Mouse (Mus musculus): ENCODE results near the gene Sms.

Gene Sms

DNA sequence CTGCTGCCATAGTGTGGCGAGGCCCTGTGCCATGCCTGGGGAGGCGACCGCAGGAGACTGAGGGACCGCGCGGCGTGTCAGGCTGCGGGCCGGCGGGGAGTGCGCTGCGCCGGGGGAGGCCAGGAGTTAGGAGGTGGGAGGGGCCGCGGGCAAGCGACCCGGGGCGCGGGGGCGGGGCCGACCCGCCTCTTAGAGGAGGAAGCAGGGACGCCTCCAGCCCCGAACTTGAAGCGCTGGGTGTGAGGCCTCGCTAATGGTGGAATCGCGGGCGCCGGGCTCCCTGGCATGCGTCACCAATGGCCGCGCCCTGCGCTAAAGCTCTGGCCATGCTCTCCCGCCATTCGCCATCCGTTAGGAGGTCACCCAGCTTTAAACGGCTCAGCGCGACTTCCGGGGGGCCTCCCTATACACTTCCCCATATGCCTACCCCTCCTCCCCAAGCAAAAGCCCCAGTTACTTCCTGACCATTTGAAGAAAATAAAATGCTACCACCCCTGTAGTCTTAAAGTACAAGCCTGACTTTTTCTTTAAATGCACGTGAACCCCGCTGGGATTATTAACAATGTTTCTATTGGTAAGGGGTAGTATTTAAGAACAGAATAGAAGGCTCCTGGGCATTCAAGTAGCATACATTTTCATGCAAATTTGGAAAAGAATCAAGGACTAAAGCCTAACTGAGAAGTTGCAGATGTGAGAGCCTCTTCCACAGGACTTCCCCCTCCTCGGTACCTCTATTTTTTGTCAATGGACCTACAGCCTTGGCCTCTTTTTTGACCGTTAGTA, at the start of gene Sms:
TSS of gene Sms (minus strand) at position 344 of the 783 bp plus-strand sequence.
- in situ Hi-C loops (cut with MboI; ENCODE audit: low sequenced_read_pairs), result loop anchor here (25.0 kb wide), 1 partner anchor 95 kb away; the partner anchor contains the start of gene Mbtps2

DNA sequence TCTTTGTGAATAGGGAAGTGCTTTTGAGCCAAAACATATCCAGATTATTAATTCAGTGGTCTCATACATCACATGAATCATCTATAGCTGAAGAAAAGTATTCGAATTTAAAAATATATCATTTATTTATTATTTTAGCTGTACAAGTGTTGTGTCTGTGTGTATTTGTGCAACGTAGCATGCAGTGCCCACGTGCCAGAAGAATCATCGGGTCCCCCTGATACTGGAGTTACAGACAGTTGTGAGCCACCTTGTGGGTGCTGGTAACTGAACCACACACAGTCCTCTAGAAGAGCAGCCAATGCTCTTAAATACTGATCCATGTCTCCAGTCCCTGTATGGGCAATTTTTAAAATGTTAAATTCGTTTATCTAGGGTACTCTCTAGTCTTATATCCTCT, 14.3 kb upstream of the Sms start:
- in situ Hi-C loops (cut with MboI; ENCODE audit: low sequenced_read_pairs), result no loop called here

DNA sequence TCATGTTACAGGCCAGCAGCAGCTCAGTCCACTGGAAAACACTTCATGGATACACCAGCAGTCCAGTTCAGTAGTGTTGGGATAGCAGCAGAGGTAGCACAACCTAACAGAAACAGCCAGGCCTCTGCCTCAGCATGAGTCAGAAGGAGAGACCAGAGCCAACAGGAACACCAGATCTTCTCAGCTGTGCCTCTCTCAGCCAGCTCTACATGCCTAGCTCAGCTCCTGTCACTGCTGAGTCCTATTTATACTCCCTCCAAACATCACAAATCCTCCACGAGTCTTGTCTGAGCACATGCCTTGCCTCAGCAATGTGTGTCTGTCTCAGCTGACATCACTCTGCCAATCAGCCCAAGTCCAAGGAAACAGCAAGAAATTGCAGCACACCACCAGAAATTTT, 12.4 kb upstream of the Sms start:
- in situ Hi-C loops (cut with MboI; ENCODE audit: low sequenced_read_pairs), result no loop called here

DNA sequence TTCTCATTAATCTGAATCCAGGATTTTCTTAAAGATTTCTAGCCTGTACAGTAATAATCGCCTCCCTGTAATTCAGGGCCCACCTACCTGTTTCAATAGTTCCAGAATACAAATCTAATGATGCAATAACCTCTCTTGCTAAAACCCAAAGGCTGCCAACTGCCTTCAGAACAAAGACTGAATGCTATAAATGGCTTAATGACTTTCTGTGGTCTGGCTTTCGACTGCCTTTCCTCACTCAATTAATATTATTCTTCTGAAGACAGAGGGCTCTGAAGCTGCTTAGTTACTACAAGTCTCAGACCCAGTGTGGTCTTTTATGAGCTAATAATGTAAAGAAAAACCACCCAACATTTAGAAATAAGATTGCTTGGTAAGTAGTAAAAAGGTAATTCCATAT, 9.8 kb upstream of the Sms start:
- in situ Hi-C loops (cut with MboI; ENCODE audit: low sequenced_read_pairs), result no loop called here

DNA sequence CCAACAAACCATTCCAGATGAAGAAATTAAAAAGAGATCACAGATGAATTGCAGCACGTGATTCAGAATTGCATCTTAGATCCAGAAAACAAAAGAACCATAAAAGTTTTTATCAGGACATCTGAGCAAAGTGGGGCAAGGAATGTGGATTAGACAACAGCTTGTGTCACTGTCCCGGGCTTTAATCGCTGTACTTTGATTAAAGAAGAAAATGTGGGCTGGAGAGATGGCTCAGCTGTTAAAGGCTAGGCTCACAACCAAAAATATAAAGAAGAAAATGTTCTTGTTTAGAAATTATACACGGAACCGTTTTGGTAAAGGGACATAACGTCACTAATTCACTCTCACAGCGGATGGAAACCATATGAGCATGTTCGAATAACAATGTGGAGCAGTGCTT, 7.9 kb upstream of the Sms start:
- in situ Hi-C loops (cut with MboI; ENCODE audit: low sequenced_read_pairs), result no loop called here

DNA sequence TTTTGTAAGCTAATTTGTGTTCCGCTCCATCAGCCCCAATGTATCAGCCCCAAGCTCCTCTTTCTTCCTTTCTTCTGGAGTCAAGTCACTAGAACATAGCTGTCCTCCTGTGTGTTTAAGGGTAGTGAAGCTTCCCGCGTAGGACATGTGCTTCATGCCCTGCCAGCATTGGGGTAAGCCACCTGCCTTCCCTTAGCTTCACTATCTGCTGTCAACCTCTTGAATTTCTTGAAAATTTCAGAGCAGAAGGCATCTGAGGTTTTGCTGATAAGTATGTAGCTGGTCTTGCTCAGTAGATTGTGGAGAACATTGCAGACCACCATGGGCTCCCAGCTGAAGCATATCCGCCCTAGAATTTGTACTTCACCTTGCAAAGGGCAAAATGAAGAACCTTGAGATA, 1.1 kb upstream of the Sms start:
- in situ Hi-C loops (cut with MboI; ENCODE audit: low sequenced_read_pairs), result loop anchor here (25.0 kb wide), 1 partner anchor 94 kb away; the partner anchor contains the start of gene Mbtps2

DNA sequence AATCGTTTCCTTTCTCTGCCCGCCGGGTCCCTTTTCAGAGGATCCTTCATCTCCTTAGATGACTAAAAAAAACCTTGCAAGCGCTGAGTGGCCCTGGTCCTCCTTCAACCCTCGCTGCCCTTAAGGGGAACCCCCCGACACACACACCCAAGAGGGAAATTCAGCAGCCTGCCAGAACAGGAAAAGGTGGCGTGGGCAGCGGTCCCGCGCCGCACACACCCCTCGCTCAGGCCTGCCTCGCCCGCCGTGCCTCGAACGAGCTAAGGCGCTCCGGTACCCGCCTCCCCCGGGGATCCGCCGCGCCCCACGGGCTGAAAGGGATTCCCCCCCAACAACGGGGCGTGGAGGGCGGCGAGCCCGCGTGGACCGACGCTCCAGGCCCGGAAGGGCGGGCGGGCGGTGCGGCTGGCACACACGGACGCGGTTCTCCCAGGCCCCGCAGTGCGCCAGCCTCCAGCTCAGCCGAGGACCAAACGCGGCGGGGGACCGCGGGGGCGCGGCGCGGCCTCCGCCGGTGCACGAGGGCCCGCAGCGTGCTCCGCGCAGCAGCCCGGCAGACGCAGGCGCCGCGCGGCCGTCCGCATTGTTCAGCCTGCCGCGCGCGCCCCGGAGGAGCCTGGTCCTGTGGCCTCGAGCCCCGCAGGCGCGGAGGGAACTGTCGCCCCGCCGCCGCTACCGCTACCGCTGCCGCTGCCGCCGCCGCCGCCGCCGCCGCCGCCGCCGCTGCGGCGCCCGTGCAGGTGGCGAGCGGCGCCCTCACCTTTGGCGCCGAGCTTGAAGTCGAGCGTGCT, 747 bp downstream of the Sms start:
- in situ Hi-C loops (cut with MboI; ENCODE audit: low sequenced_read_pairs), result loop anchor here (25.0 kb wide), 1 partner anchor 96 kb away; the partner anchor contains the start of gene Mbtps2

DNA sequence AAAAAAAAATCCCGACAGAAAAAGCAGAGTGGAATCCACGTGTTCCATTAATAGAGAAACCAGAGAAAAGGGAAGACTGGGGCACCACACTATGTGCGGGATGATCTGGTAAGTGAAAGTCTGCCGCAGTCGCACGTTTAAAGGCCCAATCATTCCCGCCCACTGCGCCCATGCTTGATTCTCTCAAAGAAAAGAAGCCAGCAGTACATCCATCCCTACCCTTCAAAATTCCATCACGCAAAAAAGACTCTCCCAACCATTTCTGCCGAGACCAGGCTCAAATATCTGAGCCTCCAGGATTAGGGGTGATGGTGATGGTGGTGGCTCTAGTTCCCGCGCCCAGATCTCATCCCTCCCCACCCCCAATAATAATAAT, 1.3 kb downstream of the Sms start:
- in situ Hi-C loops (cut with MboI; ENCODE audit: low sequenced_read_pairs), result loop anchor here (25.0 kb wide), 1 partner anchor 97 kb away; the partner anchor contains the start of gene Mbtps2

DNA sequence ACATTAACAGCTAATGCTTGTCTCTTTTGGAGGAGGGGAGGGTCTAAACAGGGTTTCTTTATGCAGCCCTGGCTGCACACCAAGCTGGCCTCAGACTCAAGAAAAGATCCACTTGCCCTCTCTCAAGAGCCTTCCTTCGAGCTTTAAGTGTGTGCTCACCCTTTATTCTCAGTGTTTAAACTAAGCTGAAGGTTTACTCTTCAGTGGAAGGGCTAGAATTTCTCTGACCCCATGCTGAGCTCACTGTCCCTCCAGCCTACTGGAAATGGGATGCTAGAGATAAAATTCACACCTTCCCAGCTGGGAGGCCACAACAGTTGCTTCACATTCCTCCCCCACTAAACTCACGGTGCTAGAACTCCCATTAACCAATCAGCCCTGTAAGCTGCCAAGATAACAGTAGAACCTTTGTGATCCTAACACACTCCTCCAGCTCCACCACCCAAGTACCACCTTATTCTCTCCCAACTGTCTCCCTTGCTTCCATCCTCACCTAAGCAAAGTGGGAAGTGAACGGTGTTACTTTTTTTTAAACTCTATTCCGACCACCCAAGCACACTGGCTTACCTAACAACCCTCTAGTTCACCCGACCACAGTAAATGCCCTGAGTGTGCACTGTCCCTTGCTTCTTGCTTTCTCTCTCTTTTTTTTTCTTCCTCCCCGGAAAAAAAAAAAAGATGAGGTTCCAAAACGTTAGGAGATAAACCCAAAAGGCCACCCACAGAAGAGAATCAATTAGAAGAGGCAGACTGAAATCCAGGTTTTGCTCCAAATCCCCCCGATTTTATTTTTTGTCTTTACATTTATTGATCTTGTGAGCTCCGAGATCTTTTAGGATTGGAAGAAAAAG, 2.0 kb downstream of the Sms start:
- in situ Hi-C loops (cut with MboI; ENCODE audit: low sequenced_read_pairs), result loop anchor here (25.0 kb wide), 1 partner anchor 97 kb away; the partner anchor contains the start of gene Mbtps2

DNA sequence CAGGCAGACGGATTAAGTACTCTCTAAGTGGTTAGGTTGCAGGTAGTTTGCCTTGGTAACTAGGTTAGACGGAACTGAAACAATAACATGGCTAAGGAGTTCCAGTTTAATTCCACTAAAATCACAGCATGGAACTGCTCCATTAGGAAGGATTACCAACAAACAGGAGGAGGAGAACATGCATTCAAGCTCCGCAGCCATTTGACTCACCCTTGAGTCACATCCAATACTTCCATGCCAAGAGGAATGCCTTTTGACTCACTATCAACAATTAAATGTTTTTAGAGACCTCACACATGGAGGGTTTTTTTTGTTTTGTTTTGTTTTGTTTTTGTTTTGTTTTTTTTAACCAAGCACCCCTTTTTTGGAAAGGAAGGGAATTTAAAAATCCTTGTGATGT, 3.3 kb downstream of the Sms start:
- in situ Hi-C loops (cut with MboI; ENCODE audit: low sequenced_read_pairs), result loop anchor here (25.0 kb wide), 1 partner anchor 98 kb away; the partner anchor contains the start of gene Mbtps2

DNA sequence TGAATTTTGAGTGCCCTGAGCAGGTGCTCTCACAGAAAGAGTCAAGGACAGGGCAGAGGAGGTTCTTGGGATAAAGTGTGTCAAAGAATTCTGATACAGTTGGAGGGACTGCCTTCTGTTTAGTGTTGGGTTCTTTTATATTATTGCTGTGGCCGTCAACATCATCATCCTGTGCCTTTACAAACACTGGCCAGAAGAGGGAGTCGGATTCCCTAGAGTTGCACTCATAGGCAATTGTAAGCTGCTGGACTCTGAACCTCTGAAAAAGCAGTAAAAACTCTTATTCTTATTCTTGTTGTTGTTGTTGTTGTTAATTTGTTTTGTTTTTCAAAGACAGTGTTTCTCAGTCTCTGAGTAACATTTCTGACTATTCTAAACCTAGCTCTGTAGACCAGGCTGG, 5.3 kb downstream of the Sms start:
- in situ Hi-C loops (cut with MboI; ENCODE audit: low sequenced_read_pairs), result loop anchor here (25.0 kb wide), 1 partner anchor 101 kb away; the partner anchor contains the start of gene Mbtps2

DNA sequence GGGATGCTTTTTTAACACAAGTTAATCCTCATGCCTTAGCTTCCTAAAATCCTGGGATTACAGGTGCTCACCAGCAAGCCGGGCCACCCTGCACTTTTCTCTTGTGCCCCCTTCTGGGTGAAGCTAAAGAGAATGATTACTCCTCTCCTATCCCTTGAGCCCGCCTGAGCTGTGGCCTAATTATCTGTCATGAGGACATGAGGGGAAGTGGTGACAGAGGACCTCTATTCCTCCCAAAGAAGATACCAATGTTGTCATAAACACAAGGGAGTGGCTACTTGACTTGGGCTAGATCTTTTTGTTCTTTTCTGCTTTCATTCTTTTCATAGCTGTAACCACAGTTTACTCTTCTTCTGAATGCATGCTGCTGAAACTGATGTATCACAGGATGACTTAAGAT, 9.2 kb downstream of the Sms start:
- in situ Hi-C loops (cut with MboI; ENCODE audit: low sequenced_read_pairs), result loop anchor here (25.0 kb wide), 1 partner anchor 104 kb away; the partner anchor contains the start of gene Mbtps2

DNA sequence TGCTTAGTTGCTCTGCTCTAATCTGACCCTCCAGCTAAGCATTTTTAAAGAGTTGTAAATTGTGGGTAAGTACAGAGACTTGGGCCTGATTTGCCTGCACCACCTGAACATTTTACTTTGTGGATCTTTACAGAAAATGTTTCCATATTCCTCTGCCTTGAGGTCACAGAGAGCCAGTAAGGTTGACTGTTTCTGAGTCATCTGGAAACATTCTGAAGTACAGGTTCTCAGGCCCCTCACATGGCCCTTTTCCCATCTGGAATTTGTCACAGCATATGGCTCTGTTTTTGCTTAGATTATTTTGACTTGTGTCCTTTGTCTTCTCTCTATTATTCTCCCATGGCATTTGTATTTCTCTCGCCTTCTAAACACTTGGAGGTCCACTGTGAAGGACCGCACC, 10.2 kb downstream of the Sms start:
- in situ Hi-C loops (cut with MboI; ENCODE audit: low sequenced_read_pairs), result loop anchor here (25.0 kb wide), 1 partner anchor 105 kb away; the partner anchor contains the start of gene Mbtps2

DNA sequence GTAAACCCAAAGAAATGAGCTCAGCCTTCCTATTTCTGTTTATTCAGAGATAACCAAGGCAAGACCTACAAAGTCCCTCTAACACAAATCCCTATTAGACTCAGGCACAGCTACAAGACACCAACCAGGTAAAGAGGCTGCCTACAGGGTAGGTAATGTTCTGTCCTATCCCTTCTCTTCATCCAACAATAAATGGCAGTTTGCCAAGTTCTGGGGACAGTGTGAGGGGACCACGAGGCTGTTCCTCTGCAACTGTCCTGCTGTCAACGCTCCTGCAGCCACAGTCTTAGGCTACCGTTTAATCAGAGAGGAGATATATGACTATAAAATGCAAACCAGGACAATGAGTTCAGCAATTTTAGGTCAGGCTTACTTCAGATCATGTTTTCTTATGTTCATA, 14.8 kb downstream of the Sms start:
- in situ Hi-C loops (cut with MboI; ENCODE audit: low sequenced_read_pairs), result loop anchor here (25.0 kb wide), 1 partner anchor 110 kb away; the partner anchor contains the start of gene Mbtps2

DNA sequence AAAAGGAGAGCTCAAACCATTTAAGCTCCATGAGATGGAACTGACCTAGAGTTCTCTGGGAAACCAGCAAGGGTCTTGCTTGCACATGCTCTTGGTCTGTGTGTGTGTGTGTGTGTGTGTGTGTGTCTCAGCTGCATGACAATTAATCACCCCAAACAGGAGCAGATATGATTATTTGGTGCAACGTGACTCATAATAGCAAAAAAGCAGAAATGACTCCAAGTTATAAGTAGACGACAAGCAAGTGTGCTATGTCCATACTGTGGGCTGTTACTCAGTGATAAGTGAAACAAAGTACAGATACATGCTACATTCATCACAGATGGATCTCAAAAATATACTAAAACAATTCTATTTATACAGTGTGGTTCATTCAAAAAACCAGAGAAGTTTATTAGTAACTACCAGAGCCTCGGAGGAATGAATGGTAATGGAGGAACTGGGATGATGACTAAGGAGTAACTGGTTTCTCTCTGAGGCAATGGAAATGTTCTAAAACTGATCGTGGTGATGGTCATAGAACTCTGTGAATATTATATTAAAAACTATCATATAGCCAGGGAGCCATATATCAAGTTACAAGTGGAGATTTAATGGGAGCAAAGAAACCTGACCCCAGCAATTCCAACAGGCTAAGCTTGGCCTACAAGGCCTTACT, 15.8 kb downstream of the Sms start:
- in situ Hi-C loops (cut with MboI; ENCODE audit: low sequenced_read_pairs), result loop anchor here (25.0 kb wide), 1 partner anchor 111 kb away; the partner anchor contains the start of gene Mbtps2

DNA sequence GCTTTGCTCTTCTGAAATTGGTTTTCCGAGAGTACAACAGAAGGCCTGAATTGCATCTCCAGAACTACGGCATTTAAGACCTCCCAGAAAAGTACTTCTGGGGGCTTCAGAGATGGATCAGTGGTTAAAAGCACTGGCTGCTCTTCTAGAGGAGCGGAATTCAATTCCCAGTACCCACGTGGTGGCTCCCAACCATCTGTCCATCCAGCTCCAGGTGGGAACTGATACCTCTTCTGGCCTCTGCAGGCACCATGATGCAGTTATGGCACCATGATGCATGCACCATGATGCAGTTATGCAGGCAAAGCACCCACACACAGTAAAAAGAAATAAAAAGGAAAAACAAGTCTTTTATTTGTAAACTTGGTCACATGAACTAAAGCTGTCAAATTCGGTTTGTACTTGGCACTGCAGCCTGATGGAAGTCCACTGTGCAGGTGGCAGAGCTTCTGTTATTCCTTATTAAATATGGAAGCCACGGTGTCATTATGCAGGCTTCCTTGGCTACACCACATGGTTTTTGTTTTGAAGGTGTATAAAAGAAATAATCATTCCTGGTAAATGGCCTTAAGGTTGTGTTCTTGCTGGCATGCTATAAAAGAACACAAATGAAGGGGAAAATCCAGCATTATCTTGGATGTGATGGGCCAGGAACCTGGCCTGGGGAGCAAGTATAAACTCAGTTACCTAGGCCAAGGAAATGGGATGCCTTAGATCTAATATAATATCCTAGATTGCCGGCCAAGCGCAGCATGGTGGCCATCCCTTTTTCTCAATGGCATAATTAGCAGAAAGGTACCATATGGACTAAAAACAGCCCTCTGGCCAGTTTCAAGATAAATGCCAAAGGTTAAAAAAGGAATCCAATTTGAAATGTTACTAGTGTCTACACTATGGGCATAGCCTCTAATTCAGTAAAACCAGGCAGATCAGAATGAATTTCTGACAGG, 20.1 kb downstream of the Sms start:
- in situ Hi-C loops (cut with MboI; ENCODE audit: low sequenced_read_pairs), result no loop called here

DNA sequence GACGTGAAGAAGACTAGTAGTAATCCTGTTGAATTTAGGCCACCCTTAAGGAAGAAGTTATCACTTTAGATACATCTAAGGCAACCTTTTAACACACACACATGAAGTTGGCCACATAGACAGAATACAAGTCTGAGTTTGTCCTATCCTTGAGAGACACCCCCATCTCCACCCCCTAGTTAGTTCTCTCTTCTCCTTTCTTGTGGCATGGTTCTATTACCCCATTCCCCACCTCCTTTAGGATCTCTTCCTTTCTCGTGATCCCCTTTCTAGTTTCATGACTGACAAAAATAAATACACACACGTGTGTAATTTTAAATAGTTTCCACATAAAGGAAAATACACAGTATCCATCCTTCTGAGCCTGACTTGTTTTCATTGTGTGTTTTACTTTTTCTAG, 23.3 kb downstream of the Sms start:
- in situ Hi-C loops (cut with MboI; ENCODE audit: low sequenced_read_pairs), result no loop called here

DNA sequence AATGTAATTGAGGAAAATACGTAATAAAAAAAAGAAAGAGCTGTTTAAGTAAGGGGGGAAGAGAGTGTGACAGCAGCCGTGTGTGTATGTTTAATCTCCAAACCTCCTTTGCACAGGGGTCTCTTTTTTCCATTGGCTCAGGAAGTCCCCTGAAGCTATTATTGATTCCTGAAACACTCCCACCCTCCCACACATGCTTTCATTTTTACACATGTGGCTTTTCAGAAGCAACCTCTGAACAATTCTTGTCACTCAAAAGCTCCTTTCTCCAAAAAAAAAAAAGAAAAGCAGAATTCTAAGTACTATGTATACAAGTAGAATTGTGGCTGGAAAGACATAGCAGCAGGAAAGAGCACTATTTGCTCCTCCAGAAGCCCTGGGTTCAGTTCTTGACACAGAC, 24.0 kb downstream of the Sms start:
- in situ Hi-C loops (cut with MboI; ENCODE audit: low sequenced_read_pairs), result no loop called here

DNA sequence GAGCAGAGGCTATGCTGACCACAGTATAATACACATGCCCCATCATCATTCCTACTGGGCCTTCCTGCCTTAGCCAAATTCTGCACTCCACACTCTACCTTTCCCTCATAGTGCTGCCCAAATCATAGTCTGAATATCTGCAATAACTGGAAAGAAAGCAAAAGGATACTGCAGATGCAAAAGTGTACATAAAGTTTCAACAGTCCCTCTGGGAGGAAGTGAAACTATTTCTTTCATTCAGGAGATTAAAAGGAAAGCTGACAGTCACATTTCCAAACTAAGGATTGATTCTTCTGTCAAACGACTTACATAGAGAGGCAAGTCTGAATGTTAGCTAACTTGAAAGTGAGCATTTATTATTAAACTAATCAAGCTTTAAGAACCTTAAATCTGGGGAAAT, 26.1 kb downstream of the Sms start:
- in situ Hi-C loops (cut with MboI; ENCODE audit: low sequenced_read_pairs), result no loop called here

Measured in CH12F3 (cell line).